Mouse (Mus musculus) intestine, embryonic 15.5 days (tissue): ENCODE measurements around the gene Mpzl2. TPM values are rescaled to one million over a fixed set of nuclear protein-coding genes. Genes with fewer than 3 reads are reported as not detected.

ENCODE experiments used
- ATAC-seq: fragments of 200-750 bp; cut with Nextera tagmentation; 2 replicates; pipeline ENCODE4 v1.8.0; 2017; ENCODE audit warnings: moderate TSS enrichment, moderate library complexity
- H3K27ac ChIP-seq: fragments of 300-500 bp; sonication (generic); 2 replicates; pipeline ENCODE4 v1.5.1; 2015; ENCODE audit warnings: mild to moderate bottlenecking, inconsistent platforms
- H3K27me3 ChIP-seq: fragments of 300-500 bp; sonication (generic); replicated peaks from 2 replicates; pipeline ENCODE4 v1.6.1; 2015; ENCODE audit warnings: inconsistent platforms
- H3K36me3 ChIP-seq: fragments of 300-500 bp; sonication (generic); 2 replicates; pipeline ENCODE4 v1.6.1; 2015; ENCODE audit warnings: inconsistent platforms
- H3K4me1 ChIP-seq: fragments of 300-500 bp; sonication (generic); replicated peaks from 2 replicates; pipeline ENCODE4 v1.6.1; 2015; ENCODE audit warnings: inconsistent platforms
- H3K4me2 ChIP-seq: fragments of 300-500 bp; sonication (generic); replicated peaks from 2 replicates; pipeline ENCODE4 v1.6.1; 2015; ENCODE audit warnings: mild to moderate bottlenecking, inconsistent platforms
- H3K4me3 ChIP-seq: fragments of 300-500 bp; sonication (generic); replicated peaks from 2 replicates; pipeline ENCODE4 v1.5.1; 2015; ENCODE audit warnings: inconsistent platforms
- H3K9ac ChIP-seq: fragments of 300-500 bp; sonication (generic); 2 replicates; pipeline ENCODE4 v1.6.1; 2015; ENCODE audit warnings: inconsistent platforms
- H3K9me3 ChIP-seq: fragments of 300-500 bp; sonication (generic); 2 replicates; pipeline ENCODE4 v1.6.1; 2016; ENCODE audit warnings: inconsistent platforms
- WGBS: fragments of 180-500 bp; shearing (Covaris S2); methylation state at CpG from one replicate; pipeline ENCODE4 v1.1.7; 2015; 5-methylcytosine and 5-hydroxymethylcytosine counted together
- polyA plus RNA-seq: library from polyadenylated mRNA; unstranded; fragments of >200 nt; fragmentation: Nextera tagmentation; extraction: Ambion mirVana; gene quantifications from 2 replicates; pipeline ENCODE4 v1.2.1, GENCODE M21; 2015

Gene Mpzl2
- polyA plus RNA-seq = 29.6 and 31.2 TPM in 2 replicates

DNA sequence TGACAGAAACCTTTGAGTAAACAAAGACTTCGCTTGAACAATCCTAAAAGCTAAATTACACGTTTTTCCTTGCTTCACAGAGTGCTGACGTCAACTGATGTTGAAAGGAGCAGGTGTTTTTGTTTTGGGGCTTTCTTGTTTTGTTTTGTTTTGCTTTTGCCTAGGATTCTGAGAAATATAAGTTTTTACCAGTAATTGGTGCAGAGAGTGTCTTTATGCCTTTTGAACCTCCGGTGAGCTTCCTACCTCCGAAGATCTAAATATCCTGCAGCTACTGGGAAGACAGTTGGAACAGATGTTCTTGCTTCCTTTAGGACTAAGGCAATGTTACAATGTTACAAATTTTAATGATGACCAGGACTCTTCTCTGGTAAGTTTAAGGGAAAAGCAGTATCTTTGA lies at the start of gene Mpzl2:
TSS of gene Mpzl2 (plus strand) at position 301 of the 400 bp plus-strand sequence.
- no peaks in the 10 kb centered on the region for H3K36me3 ChIP-seq
- no peak within 1 kb of the TSS for H3K4me3 ChIP-seq
- WGBS = 47% methylated on average over 5 of the region's 5 CpGs
- 0 out of 2 replicates have a peak, but pooled peaks cover 3% of the 10 kb centered on the region for H3K4me1 ChIP-seq
- peak within 1 kb of the TSS; percentile 55 for H3K4me2 ChIP-seq
- peaks cover 15% of the 10 kb centered on the region for H3K27me3 ChIP-seq
- 0 out of 2 replicates have a peak within 1 kb of the TSS, but pooled peaks have one; percentile 13 for H3K9ac ChIP-seq
- no peak within 1 kb of the TSS for H3K27ac ChIP-seq
- no peak for ATAC-seq
- no peaks in the 10 kb centered on the region for H3K9me3 ChIP-seq

- Histone ChIP-seq H3K4me3 (no peak overlapping the region), H3K4me1 (no peaks in the 10 kb centered on the region), H3K9me3 (no peaks in the 10 kb centered on the region), H3K27me3 (no peaks in the 10 kb centered on the region), H3K27ac (no peak overlapping the region), H3K36me3 (no peaks in the 10 kb centered on the region), H3K9ac (no peak overlapping the region), H3K4me2 (no peak overlapping the region)
- WGBS = 76% methylated on average over 2 of the region's 2 CpGs
- no peak for ATAC-seq
Observed at GRCm38 (mm10) chr9:44991821-44992220, 47.8 kb upstream of the Mpzl2 start.

GRCm38 (mm10) chr9:44992271-44992670 lies 47.3 kb upstream of the Mpzl2 start:
- H3K9ac ChIP-seq = no peak overlapping the region
- no peaks in the 10 kb centered on the region for H3K4me1 ChIP-seq
- no peaks in the 10 kb centered on the region for H3K36me3 ChIP-seq
- no peak overlapping the region for H3K27ac ChIP-seq
- no peaks in the 10 kb centered on the region for H3K27me3 ChIP-seq
- no peak overlapping the region for H3K4me2 ChIP-seq
- no peak overlapping the region for H3K4me3 ChIP-seq
- H3K9me3 ChIP-seq = no peaks in the 10 kb centered on the region
- no peak for ATAC-seq

DNA sequence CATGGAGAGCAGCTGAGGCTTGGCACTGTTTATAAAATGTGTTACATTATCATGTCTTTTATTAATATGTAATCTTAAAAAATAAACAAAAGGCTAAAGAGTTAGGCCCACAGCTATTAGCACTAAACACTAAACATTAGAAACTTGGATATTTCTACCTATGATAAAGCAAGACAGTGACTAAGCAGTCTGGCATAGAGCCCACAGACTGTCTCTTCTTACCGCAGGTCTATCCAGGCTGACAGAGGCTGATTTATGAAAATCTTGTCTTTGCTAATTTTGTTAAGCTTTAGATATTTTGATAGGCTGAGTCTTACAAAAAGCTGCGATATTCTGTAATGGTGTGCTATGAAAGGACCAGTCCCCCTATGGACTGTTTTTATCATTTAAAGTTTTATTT lies 46.3 kb upstream of the Mpzl2 start:
- WGBS = 78% methylated on average over 2 of the region's 2 CpGs
- Histone ChIP-seq H3K9ac (no peak overlapping the region), H3K27ac (no peak overlapping the region), H3K27me3 (no peaks in the 10 kb centered on the region), H3K4me1 (no peaks in the 10 kb centered on the region), H3K36me3 (no peaks in the 10 kb centered on the region), H3K9me3 (no peaks in the 10 kb centered on the region), H3K4me3 (no peak overlapping the region), H3K4me2 (no peak overlapping the region)
- no peak for ATAC-seq

- no peaks in the 10 kb centered on the region for H3K27me3 ChIP-seq
- no peak for ATAC-seq
- H3K27ac ChIP-seq = no peak overlapping the region
- H3K4me1 ChIP-seq = no peaks in the 10 kb centered on the region
- H3K4me3 ChIP-seq = no peak overlapping the region
- no peaks in the 10 kb centered on the region for H3K36me3 ChIP-seq
- H3K9me3 ChIP-seq = no peaks in the 10 kb centered on the region
- WGBS = 65% methylated on average over 4 of the region's 4 CpGs
- H3K4me2 ChIP-seq = no peak overlapping the region
- no peak overlapping the region for H3K9ac ChIP-seq
Observed at GRCm38 (mm10) chr9:44994962-44995361, 44.6 kb upstream of the Mpzl2 start.

DNA sequence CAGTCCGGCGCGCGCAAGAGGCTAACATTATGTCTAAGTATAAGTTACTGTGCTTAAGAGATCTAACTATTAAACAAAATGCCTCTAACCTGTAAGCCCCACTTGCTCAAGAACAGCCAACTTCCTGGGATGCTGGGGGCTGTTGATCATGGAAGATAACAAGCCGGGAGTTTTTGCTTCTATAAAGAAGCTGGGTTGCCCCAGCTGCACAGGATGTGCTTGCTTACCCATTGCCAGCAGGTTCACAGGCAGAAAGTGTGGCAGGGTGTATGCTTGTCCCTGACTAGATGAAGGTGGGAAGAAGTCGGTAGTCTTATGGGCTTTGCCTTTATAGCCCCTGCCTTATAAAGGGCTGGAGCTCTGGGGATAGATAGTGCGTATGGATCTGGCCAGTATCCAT lies 43.0 kb upstream of the Mpzl2 start:
- H3K27me3 ChIP-seq = no peaks in the 10 kb centered on the region
- H3K4me1 ChIP-seq = no peaks in the 10 kb centered on the region
- no peak overlapping the region for H3K27ac ChIP-seq
- H3K4me2 ChIP-seq = no peak overlapping the region
- no peak overlapping the region for H3K4me3 ChIP-seq
- no peak overlapping the region for H3K9ac ChIP-seq
- no peaks in the 10 kb centered on the region for H3K9me3 ChIP-seq
- 90% methylated on average over 7 of the region's 7 CpGs for WGBS
- H3K36me3 ChIP-seq = no peaks in the 10 kb centered on the region
- ATAC-seq = no peak

- 61% methylated on average over 11 of the region's 11 CpGs for WGBS
- Histone ChIP-seq H3K4me2 (no peak overlapping the region), H3K27ac (no peak overlapping the region), H3K9me3 (no peaks in the 10 kb centered on the region), H3K9ac (no peak overlapping the region), H3K27me3 (no peaks in the 10 kb centered on the region), H3K4me3 (no peak overlapping the region), H3K4me1 (no peaks in the 10 kb centered on the region), H3K36me3 (no peaks in the 10 kb centered on the region)
- no peak for ATAC-seq
Observed at GRCm38 (mm10) chr9:44998138-44998537, 41.5 kb upstream of the Mpzl2 start.

- WGBS = 60% methylated on average over 6 of the region's 6 CpGs
- H3K9ac ChIP-seq = no peak overlapping the region
- ATAC-seq = no peak
- no peaks in the 10 kb centered on the region for H3K27me3 ChIP-seq
- H3K4me2 ChIP-seq = no peak overlapping the region
- no peak overlapping the region for H3K27ac ChIP-seq
- H3K36me3 ChIP-seq = no peaks in the 10 kb centered on the region
- H3K4me3 ChIP-seq = no peak overlapping the region
- no peaks in the 10 kb centered on the region for H3K4me1 ChIP-seq
- no peaks in the 10 kb centered on the region for H3K9me3 ChIP-seq
Observed at GRCm38 (mm10) chr9:44999171-44999570, 40.4 kb upstream of the Mpzl2 start.

GRCm38 (mm10) chr9:44999776-45000175 lies 39.8 kb upstream of the Mpzl2 start:
- H3K36me3 ChIP-seq = no peaks in the 10 kb centered on the region
- H3K27me3 ChIP-seq = no peaks in the 10 kb centered on the region
- H3K4me2 ChIP-seq = no peak overlapping the region
- ATAC-seq = no peak
- H3K9ac ChIP-seq = no peak overlapping the region
- no peaks in the 10 kb centered on the region for H3K9me3 ChIP-seq
- no peak overlapping the region for H3K27ac ChIP-seq
- WGBS = 81% methylated on average over 5 of the region's 5 CpGs
- no peaks in the 10 kb centered on the region for H3K4me1 ChIP-seq
- H3K4me3 ChIP-seq = no peak overlapping the region

DNA sequence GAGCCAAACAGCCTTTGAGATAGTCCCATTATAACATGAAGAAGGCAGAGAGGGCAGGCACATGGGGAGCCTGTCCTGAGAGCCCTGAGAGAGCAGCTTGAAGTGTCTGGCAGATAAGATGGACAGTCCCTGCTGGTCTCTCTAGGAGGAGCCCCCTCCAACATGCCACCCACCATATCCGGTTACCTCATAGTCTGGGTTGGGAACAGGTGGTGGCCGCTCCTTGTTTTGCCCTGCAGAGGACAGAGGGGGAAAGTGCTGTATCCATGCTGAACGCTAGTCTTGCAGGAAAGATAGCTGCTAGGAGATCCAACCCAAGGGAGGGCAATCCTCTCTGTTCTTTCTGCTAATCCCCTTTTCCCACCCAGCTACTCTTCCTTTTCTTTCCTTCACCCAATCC lies 39.4 kb upstream of the Mpzl2 start:
- WGBS = 53% methylated on average over 3 of the region's 3 CpGs
- no peak overlapping the region for H3K4me2 ChIP-seq
- H3K9ac ChIP-seq = no peak overlapping the region
- no peaks in the 10 kb centered on the region for H3K27me3 ChIP-seq
- H3K27ac ChIP-seq = no peak overlapping the region
- H3K9me3 ChIP-seq = no peaks in the 10 kb centered on the region
- no peak overlapping the region for H3K4me3 ChIP-seq
- no peaks in the 10 kb centered on the region for H3K36me3 ChIP-seq
- no peaks in the 10 kb centered on the region for H3K4me1 ChIP-seq
- ATAC-seq = no peak

- Histone ChIP-seq H3K4me2 (no peak overlapping the region), H3K36me3 (no peaks in the 10 kb centered on the region), H3K9ac (no peak overlapping the region), H3K27ac (no peak overlapping the region), H3K27me3 (no peaks in the 10 kb centered on the region), H3K9me3 (no peaks in the 10 kb centered on the region), H3K4me3 (no peak overlapping the region), H3K4me1 (no peaks in the 10 kb centered on the region)
- no peak for ATAC-seq
- WGBS = 65% methylated on average over 12 of the region's 12 CpGs
Observed at GRCm38 (mm10) chr9:45007404-45007803, 32.2 kb upstream of the Mpzl2 start.

DNA sequence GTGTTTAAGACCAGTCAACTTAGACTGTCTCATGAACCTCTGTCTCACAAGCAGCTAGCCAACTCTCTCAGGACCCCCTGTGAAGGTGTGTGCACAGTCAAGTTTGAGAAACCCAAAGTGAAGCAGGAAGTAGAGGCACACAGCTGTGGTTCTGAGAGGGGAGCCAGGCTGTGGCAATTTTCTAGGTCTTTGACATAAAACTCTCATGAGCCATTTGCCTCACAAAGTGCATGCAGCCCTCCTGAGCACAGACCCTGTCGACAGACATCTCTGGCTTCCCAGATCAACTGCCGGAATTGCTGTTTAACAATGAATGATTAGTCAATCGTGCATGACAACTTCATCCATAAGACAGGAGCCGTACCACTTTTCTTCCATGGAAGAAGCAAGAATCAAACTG lies 31.3 kb upstream of the Mpzl2 start:
- Histone ChIP-seq H3K9me3 (no peaks in the 10 kb centered on the region), H3K27me3 (no peaks in the 10 kb centered on the region), H3K9ac (no peak overlapping the region), H3K4me3 (no peak overlapping the region), H3K27ac (no peak overlapping the region), H3K36me3 (no peaks in the 10 kb centered on the region), H3K4me1 (no peaks in the 10 kb centered on the region), H3K4me2 (no peak overlapping the region)
- 90% methylated on average over 4 of the region's 4 CpGs for WGBS
- ATAC-seq = no peak

- Histone ChIP-seq H3K27me3 (no peaks in the 10 kb centered on the region), H3K4me3 (no peak within 1 kb of the TSS), H3K4me2 (no peak within 1 kb of the TSS), H3K27ac (no peak within 1 kb of the TSS), H3K9ac (no peak within 1 kb of the TSS), H3K36me3 (no peaks in the 10 kb centered on the region), H3K4me1 (no peaks in the 10 kb centered on the region), H3K9me3 (no peaks in the 10 kb centered on the region)
- ATAC-seq = no peak
- 85% methylated on average over 19 of the region's 19 CpGs for WGBS
Observed at GRCm38 (mm10) chr9:45009180-45010078, 30.2 kb upstream of the Mpzl2 start, which contains the start of gene Cd3e. Cd3e (minus strand) TSS chr9:45009627.
